Mouse (Mus musculus) hematopoietic stem cell, adult 5-6 weeks (primary cell): ENCODE data around the gene Agap1. TPM values are rescaled to one million over a fixed set of nuclear protein-coding genes. Genes with fewer than 3 reads are reported as not detected.

Source experiments
- ATAC-seq, 2 experiments: fragments of 125-278 bp in 1 of 2; replicated peaks in 1 of 2; 2 replicates each; pipeline ENCODE4 v1.8.0; 2016 to 2017; ENCODE audit warnings: inconsistent platforms in 2 of 2, mild to moderate bottlenecking in 2 of 2, moderate number of reproducible peaks in 2 of 2, low read depth in 1 of 2, moderate TSS enrichment in 1 of 2; ENCODE audit not compliant: low FRiP score in 2 of 2, poor library complexity in 2 of 2, severe bottlenecking in 2 of 2, insufficient read depth in 1 of 2, low TSS enrichment in 1 of 2
- total RNA-seq: library from RNA; stranded (forward); fragments of 172-1452, 232-1000 nt; gene quantifications from 2 replicates; pipeline ENCODE4 v1.2.3, GENCODE M21; 2017

The Agap1 gene
- total RNA-seq, 1 experiment from 2014 or later = 8.4 TPM

DNA sequence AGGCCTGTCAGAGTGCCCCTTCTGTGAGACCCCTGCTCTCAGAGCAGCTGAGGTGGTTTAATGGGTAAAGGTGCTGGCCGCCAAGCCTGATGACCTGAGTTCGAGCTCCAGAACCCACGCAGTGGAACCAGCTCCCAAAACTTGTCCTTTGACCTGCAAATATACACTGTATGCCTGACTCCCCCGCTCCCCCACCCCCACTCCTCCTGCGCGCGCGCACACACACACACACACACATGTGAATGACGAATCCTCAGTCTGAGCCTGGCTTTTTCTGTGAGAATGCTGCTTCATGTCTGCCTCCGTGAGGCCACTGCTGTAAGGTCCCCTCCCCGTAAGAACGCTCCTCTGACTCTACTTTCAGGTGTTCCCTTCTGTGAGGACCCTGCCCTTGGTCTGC, 237.8 kb downstream of the Agap1 start:
- no peak for ATAC-seq

- no peak for ATAC-seq
Observed at GRCm38 (mm10) chr1:89694916-89695315, 240.3 kb downstream of the Agap1 start.

GRCm38 (mm10) chr1:89697241-89697640, 242.6 kb downstream of the Agap1 start:
- no peak for ATAC-seq

DNA sequence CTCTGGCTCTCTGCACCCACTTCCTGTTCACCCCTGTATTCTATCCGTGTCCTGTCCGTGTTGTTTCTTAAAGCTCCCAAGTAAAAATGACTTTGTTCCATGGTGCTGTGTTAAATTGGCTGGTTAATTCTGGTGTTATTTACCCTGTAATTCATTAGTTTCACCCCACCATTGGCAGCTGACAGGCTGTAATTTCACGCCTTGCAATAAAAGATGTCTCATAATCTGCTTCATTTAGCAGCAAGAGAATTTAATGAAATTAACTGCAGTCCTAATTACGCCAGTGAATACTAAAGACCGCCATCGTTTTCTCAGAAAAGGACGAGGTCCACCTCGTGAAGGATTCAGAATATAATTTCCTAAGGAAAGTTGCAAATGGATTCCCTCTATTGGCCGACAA, 245.6 kb downstream of the Agap1 start:
- no peak for ATAC-seq

DNA sequence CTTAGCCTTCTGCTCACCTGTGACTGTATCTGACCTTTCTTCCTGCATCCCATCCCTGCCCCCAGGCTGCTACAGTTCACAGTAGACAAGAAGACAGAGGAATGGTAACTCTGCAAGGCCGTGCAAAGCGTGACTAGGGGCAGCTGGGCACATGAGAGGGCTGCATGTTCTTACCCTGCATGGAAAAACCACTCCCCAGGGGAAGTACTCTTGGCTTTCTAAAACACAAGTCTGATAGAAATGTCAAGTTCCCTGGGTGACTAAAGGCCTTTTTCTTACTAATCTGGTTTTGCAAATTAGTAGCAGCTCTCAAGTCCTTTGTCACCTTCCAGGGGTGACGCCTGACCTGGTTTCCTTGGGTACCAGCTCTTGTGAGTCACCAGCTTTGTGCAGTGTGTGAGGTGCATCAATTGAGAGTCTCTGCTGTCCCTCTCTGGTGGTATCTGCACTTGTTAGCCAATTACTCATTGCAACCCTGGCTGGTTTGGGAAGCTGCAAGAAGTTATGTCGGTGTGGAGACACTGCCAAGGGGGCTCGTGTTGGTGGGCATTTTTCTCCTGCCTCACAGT, 246.6 kb downstream of the Agap1 start:
- ATAC-seq = no peak

- no peak for ATAC-seq
Observed at GRCm38 (mm10) chr1:89703294-89703693, 248.7 kb downstream of the Agap1 start.

GRCm38 (mm10) chr1:89705670-89706069, 251.1 kb downstream of the Agap1 start:
- no peak for ATAC-seq

- no peak for ATAC-seq
Observed at GRCm38 (mm10) chr1:89706862-89707261, 252.3 kb downstream of the Agap1 start.

DNA sequence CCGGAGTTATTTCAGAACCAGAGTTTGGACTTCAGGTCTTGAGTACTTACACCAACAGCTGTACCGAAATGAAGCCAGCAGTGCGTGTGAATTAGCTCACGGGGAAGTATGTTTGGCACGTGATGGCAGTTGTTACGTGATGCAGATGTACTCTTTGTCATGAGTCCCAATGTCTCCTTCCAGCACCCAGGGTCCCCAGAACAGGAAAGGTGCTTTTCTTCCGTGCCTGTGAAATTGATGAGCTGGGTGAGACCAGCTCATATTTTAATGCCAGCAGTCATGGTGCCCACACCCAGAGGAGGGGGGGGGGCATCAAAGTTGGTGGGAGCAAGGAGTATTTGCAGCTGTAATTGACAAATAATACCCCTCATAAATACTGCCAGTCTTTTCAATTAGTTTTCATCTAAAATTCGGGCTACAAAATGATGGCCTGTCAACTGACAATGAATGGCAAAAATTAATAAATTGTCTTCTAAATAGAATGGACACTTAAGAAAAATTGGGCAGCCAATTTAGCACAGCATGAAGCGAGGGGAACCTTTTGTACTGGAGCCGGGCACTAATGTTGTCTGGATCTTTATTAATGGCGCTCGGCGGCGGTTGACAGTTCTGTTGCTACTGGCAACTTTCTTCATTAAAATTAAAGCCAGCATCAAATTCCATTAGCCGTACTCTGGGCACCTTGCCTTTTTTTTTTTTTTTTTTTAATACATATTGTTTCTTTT, 253.3 kb downstream of the Agap1 start:
- ATAC-seq = no peak

DNA sequence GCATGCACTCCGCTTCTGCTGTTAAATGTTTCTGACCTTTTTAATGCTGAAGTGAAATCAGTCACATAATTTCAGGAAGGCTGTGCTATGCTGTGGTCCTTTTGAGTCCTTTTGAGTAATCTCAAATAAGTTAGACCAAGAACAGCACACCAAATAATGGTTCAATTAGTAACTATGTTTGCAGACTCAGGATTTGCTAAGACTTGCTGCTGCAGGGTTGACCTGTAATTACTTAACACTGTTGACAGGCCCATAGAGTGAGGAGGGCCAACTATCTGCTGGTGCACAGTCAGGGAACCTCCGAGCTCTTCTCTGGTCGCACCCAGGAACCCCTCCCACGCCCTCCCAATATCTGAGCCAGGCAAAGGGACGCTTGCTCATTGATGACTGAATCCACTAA, 255.2 kb downstream of the Agap1 start:
- no peak for ATAC-seq

GRCm38 (mm10) chr1:89713681-89714080, 259.1 kb downstream of the Agap1 start:
- no peak for ATAC-seq

DNA sequence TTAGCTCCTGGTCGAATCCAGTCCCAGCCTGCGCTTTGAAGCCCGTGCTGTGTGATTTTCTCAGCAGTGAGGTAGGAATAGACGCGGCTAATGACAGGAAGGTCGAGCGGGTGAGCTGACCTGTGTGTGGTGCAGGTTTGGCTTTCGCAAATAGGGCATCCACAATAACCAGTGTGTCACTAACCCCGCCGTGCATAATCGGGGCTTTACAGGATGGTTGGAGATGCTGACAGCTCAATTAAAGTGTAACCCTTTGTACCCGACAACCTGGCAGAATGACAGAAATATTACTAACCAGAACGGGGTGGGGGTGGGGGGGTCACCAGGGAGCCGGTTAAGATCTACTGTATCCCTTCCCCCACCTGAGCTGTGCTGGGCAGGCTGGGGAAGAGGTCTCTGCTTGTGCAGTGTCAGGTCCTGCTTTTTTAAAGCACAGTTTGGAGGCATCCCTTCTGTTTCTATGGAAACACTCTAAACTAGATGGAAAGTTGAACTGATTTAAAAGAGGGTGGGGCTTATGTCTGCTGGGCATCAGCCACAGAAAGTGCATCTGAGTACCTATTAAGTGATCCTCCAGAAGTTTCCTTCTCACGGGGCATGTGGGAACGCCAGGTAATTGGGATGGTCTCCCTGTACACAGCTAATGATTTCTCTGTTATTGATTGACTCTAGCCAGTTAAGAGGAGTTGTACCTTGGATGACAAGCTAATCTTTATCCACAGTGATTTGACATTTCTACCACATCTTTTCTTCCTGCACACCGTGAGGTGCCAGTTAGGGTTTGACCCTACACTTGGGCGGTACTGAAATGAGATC, 259.8 kb downstream of the Agap1 start:
- ATAC-seq = no peak

DNA sequence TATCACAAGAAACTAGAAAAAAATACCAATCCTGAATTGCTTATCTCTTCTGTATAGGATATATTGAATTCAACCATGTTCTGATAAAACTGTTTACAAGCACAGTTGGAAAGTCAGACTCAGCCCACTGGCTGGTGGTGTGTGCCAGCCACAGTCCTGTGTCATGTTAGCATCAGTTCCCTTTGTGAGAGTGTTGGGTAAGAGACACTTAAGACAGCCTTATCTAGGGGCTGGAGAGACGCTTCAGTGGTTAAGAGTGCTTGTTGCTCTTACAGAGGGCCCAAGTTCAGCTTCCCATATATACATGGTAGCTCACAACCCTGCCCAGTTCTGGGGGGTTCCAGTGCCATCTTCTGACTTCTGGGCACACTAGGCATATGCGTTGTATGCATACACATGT, 261.6 kb downstream of the Agap1 start:
- ATAC-seq = no peak

DNA sequence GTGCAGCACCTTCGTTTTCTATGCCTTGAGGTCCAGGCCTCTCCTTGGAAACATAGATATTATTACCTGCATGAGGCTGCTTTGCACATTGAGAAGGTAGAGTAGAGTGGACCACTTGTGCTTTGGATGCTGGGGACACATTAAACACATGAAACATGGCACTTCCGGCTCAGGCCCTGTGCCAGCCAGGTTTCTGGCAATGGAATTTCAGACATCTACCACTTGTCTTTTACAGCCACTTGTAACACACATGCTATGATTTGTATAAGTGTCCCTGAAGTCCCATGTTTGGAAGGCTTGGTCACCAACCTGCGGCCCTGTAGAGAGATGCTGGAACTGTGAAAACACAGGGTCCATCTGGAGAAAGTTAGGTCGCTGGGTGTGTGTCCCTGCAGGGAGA, 262.5 kb downstream of the Agap1 start:
- ATAC-seq = no peak

GRCm38 (mm10) chr1:89718782-89719403, 264.3 kb downstream of the Agap1 start:
- no peak for ATAC-seq

DNA sequence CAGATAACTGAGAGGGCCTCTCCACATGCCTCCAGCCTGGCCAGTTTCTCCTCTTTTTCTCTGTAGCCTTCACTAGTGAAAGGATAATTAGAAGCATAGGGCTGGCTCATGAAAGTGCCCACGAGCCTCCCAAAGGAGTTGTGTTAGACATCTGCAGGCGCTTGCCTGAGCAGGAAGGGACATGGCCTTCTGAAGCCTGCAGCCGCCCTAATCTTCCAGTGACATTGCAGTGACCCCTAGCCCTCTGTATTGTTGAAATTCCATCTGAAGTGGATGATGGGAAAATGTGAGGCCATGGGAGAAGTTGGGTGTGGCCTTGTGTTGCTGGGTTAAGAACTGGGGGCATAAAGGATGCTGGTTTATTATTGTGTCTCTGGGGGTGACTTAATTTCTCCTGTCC, 269.5 kb downstream of the Agap1 start:
- ATAC-seq = no peak

DNA sequence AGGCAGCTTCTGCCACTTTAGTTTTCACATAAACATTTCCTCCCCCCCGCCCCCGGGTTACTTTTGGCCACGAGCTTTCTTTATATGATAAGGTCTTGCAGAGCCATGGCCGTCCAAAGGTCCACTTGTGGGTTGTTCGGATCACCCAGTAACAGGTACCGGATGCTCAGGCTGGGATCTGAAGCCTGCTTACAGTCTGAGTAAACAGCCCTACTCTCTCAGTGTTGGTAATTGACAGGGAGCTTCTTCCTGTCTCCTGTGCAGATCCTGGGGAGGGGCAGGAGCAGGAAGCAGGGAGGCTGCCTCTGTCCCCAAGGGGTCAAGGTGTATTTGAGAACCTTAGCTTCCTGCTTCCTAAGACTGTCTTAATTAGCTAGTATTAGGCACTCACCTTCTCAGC, 269.9 kb downstream of the Agap1 start:
- ATAC-seq = no peak

DNA sequence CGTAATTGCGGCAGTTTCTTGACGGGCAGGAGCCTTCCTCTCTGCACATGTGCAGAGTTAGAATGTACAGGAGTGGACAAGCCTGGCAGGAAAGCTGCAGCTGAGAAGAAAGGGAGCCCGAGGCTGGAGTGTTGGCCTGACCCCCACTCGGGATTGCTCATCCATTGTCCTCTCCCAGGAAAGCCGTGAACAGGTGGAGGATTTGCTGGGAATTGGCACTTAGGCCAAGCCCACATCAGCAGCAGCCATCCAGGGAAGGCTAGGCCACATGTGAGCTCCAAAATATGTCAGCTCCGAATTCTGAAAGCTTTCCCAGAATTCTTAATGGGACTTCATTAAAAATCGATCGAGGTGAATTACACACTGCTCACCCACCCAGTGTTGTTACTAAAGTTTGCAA, 270.4 kb downstream of the Agap1 start:
- ATAC-seq = no peak
